Mouse (Mus musculus) small intestine, adult 2 months (tissue): Measurements from ENCODE around the gene Tmem203. TPM values are rescaled to one million over a fixed set of nuclear protein-coding genes. Genes with fewer than 3 reads are reported as not detected.
A peak's percentile ranks its signal among the peaks of the same experiment; 100 is the strongest.

Experiments used
- H3K27ac ChIP-seq: fragments of 200-500 bp; 2 replicates; pipeline ENCODE4 v1.5.1; 2012; ENCODE audit warnings: low read depth, low read length, control low read depth, inconsistent platforms; ENCODE audit not compliant: insufficient read depth
- H3K27me3 ChIP-seq: fragments of 200-500 bp; 2 replicates; pipeline ENCODE4 v1.6.1; 2012; ENCODE audit warnings: mild to moderate bottlenecking, moderate library complexity, low read length, inconsistent platforms; ENCODE audit not compliant: control insufficient read depth, insufficient read depth
- H3K36me3 ChIP-seq: fragments of 200-500 bp; 2 replicates; pipeline ENCODE4 v1.6.1; 2012; ENCODE audit warnings: mild to moderate bottlenecking, low read length, control low read depth, inconsistent platforms; ENCODE audit not compliant: control insufficient read depth, insufficient read depth
- H3K4me1 ChIP-seq: fragments of 200-500 bp; 2 replicates; pipeline ENCODE4 v1.6.1; 2012; ENCODE audit warnings: low read length, inconsistent platforms, mixed read lengths; ENCODE audit not compliant: control insufficient read depth, insufficient read depth, insufficient read length
- H3K4me3 ChIP-seq: fragments of 200-500 bp; 2 replicates; pipeline ENCODE4 v1.5.1; 2012; ENCODE audit warnings: low read depth, mild to moderate bottlenecking, control low read depth, inconsistent platforms, low read length, moderate library complexity
- CTCF ChIP-seq: fragments of 200-500 bp; IDR thresholded peaks from 2 replicates; pipeline ENCODE4 v1.5.1; 2012; ENCODE audit warnings: low read depth, mild to moderate bottlenecking, control low read depth, inconsistent platforms, low read length, moderate library complexity, mixed read lengths; ENCODE audit not compliant: insufficient replicate concordance, insufficient read length; ENCODE audit errors: extremely low read depth
- POLR2A ChIP-seq: fragments of 200-500 bp; IDR thresholded peaks from 2 replicates; pipeline ENCODE4 v1.6.1; 2012; ENCODE audit warnings: low read depth, mild to moderate bottlenecking, control low read depth, inconsistent platforms, low read length, moderate library complexity
- WGBS: fragments of 180-500 bp; shearing (Covaris S2); methylation state at CpG from one replicate; pipeline ENCODE4 v1.1.7; 2018; 5-methylcytosine and 5-hydroxymethylcytosine counted together
- polyA plus RNA-seq: library from polyadenylated mRNA; depleted of rRNA; stranded (reverse); fragments of >200 nt; gene quantifications from 2 replicates; pipeline ENCODE4 v1.2.3, GENCODE M21; 2012

The Tmem203 gene
- polyA plus RNA-seq, 1 experiment: 51.5 TPM

DNA sequence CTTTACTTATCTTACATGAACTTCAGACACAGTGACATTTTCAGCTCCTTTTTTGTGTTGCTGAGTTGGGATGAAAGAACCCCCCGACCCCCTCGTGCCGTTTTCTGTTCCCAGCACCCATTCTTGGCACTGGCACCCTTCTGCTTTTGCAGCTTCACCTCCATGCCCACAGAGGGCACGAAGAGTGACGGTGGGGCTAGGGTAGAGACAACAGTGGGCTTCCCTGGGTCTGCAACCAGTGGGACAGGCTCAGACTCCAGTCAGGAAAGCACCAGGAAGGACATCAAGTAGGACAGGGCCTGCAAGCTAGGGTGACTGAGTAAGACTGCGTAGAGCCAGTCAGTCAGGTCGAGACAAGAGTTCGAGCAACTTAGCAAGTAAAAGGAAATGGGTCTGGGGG is 14.9 kb upstream of the Tmem203 start:
- H3K27me3 ChIP-seq: no peaks in the 10 kb centered on the region; the same call in 1 of the 2 replicates
- WGBS: 68% methylated on average over 8 of the region's 8 CpGs
- H3K4me3 ChIP-seq: no peak overlapping the region
- peaks cover 33% of the 10 kb centered on the region for H3K4me1 ChIP-seq
- H3K27ac ChIP-seq: 0 out of 2 replicates have a peak overlapping the region, but pooled peaks have one; percentile 31
- no peaks in the 10 kb centered on the region; the same call in 1 of the 2 replicates for H3K36me3 ChIP-seq
- no peak for TF ChIP-seq POLR2A

DNA sequence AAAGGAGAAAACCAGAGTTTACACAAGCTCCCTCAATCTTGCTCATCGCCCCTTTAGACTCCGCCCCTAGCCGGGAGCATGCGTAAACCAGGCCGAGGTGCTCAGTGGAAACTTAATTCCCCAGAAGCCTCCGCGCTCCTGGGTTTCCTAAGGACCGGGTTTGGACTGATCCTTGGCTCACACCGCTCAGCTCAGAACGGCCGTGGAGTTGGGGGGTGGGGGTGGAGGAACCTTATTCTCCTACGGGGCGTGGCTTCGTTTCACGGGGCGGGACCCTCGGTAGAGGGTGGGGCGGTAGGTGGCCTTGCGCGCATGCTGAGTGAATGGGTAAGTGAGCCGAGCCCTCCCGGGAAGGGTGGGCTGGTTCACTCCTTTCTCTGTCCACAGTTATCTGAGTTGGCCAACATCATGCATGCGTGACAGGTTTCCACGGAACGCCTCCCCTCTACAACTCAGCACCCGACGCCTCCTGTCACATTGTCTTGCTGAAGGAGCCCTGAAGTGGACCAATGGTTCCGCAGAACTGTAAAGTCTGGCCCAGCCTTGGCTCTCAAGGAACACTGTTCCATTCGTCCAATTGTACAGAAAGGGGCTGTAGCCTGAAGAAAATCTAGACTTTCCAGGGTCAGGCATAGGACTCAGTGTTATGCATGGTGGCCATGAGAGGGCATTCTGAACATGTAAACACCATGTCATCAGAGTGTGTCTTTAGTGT is 14.4 kb upstream of the Tmem203 start:
- TF ChIP-seq POLR2A (peak; percentile 35; the same call in 1 of the 2 replicates), CTCF (no peak)
- Histone ChIP-seq H3K4me1 (peaks cover 30% of the 10 kb centered on the region), H3K27ac (peak overlapping the region; percentile 31; the same call in 1 of the 2 replicates), H3K27me3 (no peaks in the 10 kb centered on the region; the same call in 1 of the 2 replicates), H3K4me3 (peak overlapping the region; percentile 70), H3K36me3 (no peaks in the 10 kb centered on the region; the same call in 1 of the 2 replicates)
- 2% methylated on average over 29 of the region's 29 CpGs for WGBS

DNA sequence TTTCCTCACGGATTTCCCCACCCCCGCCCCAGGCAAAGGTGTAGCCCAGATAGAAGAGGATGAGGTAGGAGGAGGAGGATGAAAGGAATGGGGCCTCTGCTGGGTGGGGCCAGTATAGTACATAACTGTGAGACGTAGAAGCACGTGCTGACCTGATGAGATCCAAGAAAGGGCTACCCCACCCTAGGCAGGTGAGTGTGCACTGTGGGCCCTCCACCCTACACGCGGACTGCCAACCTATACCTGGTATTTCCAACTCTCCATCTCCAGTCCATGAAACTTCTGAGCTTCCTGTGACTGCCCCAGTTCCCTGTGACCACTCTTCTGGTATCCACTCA is 13.8 kb upstream of the Tmem203 start:
- Histone ChIP-seq H3K27me3 (no peaks in the 10 kb centered on the region; the same call in 1 of the 2 replicates), H3K4me1 (peaks cover 32% of the 10 kb centered on the region), H3K27ac (peak overlapping the region; percentile 31; the same call in 1 of the 2 replicates), H3K36me3 (no peaks in the 10 kb centered on the region; the same call in 1 of the 2 replicates), H3K4me3 (peak overlapping the region; percentile 70)
- WGBS: 11% methylated on average over 6 of the region's 6 CpGs
- no peak for TF ChIP-seq CTCF
- no peak for TF ChIP-seq POLR2A

DNA sequence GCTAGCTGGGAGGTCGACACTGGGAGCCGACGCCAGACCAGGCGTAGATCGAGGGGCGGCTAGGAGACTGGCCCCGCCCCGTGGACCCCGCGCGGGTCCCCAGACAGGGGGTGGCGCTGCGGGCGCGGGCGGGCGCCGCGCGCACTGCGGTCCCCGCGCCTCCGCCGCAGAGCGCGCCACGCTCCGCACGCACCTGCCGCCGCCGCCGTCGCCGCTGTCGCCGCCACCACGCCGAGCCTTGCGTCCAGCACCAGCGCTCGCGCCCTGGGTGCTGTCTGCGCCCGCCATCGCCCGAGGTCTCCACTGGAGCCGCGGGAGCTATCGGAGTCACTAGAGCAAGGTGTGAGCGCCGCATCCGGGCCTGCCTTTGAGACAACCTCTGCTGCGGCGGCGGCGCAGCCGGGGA is 13.1 kb upstream of the Tmem203 start, which contains the start of the genes Rnf208 and Cysrt1:
Gene Rnf208, plus strand, starts transcription at position 155 of the 406 bp plus-strand sequence.
Gene Cysrt1, minus strand, starts transcription at position 352 of the 406 bp plus-strand sequence.
- Histone ChIP-seq H3K27me3 (no peaks in the 10 kb centered on the region; the same call in 1 of the 2 replicates), H3K36me3 (no peaks in the 10 kb centered on the region; the same call in 1 of the 2 replicates), H3K4me1 (peaks cover 38% of the 10 kb centered on the region), H3K27ac (peak within 1 kb of the TSS; percentile 31; the same call in 1 of the 2 replicates), H3K4me3 (peak within 1 kb of the TSS; percentile 70)
- WGBS: under 1% methylated on average over 55 of the region's 59 CpGs
- no peak for TF ChIP-seq CTCF
- TF ChIP-seq POLR2A: no peak

DNA sequence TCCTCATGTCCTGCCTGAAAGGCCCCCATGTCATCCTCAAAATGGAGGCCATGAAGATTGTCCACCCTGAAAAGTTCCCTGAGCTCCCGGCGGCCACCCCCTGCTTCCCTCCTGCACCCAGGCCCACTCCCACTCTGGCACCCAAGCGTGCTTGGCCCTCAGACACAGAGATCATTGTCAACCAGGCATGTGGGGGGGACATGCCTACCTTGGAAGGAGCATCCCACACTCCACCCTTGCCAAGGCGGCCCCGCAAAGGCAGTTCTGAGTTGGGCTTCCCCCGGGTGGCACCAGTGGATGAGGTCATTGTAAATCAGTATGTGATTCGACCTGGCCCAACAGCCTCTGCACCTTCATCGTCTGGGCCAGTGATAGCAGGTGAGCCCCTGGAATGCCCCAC is 11.9 kb upstream of the Tmem203 start:
- 83% methylated on average over 8 of the region's 8 CpGs for WGBS

DNA sequence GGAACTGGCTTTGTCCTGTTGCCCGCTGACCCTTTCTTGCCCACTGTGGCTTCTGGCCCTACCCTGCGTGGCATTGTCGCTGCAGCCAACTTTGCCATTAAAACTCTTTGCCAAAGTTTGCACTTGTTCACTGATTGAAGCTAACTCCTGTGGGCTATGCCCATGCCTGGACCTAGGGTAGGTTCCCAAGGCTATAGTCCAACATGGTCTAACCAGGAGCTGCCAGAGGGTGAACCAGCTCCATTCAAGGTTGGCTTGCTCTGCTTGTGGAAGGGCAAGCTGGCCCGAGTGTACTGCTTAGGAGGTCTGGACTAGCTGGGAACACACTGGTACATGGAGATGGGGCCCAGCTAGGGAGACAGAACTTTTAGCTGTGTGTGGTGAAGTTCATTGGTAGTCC is 11.1 kb upstream of the Tmem203 start:
- H3K27ac ChIP-seq: no peak overlapping the region
- H3K27me3 ChIP-seq: no peaks in the 10 kb centered on the region; the same call in 1 of the 2 replicates
- 88% methylated on average over 4 of the region's 4 CpGs for WGBS
- peaks cover 10% of the 10 kb centered on the region for H3K36me3 ChIP-seq
- H3K4me3 ChIP-seq: no peak overlapping the region
- H3K4me1 ChIP-seq: peaks cover 28% of the 10 kb centered on the region
- TF ChIP-seq CTCF (no peak), POLR2A (no peak)

More for the DNA sequence above, 11.9 kb upstream of the Tmem203 start:
- Histone ChIP-seq H3K27me3 (no peaks in the 10 kb centered on the region; the same call in 1 of the 2 replicates), H3K27ac (no peak overlapping the region), H3K4me3 (no peak overlapping the region), H3K36me3 (peaks cover 5% of the 10 kb centered on the region; the same call in 1 of the 2 replicates), H3K4me1 (peaks cover 28% of the 10 kb centered on the region)
- TF ChIP-seq CTCF: no peak
- no peak for TF ChIP-seq POLR2A
